Mouse (Mus musculus) heart, embryonic 10.5 days (tissue): Measurements from ENCODE around the gene Nr2c1. TPM values are rescaled to one million over a fixed set of nuclear protein-coding genes. Genes with fewer than 3 reads are reported as not detected.

Source experiments
- DNase-seq: peaks from one replicate; pipeline ENCODE4 v3.0.0-alpha.2; 2017; ENCODE audit warnings: low spot score
- H3K27ac ChIP-seq: fragments of 300-500 bp; sonication (generic); 2 replicates; pipeline ENCODE4 v1.5.1; 2016; ENCODE audit warnings: mild to moderate bottlenecking
- H3K27me3 ChIP-seq: fragments of 300-500 bp; sonication (generic); 2 replicates; pipeline ENCODE4 v1.6.1; 2016; ENCODE audit warnings: mild to moderate bottlenecking; ENCODE audit not compliant: poor library complexity, insufficient read depth, severe bottlenecking
- H3K36me3 ChIP-seq: fragments of 300-500 bp; sonication (generic); 2 replicates; pipeline ENCODE4 v1.6.1; 2016; ENCODE audit warnings: mild to moderate bottlenecking, moderate library complexity
- H3K4me1 ChIP-seq: fragments of 300-500 bp; sonication (generic); 2 replicates; pipeline ENCODE4 v1.6.1; 2016; ENCODE audit warnings: mild to moderate bottlenecking
- H3K4me3 ChIP-seq: fragments of 300-500 bp; sonication (generic); 2 replicates; pipeline ENCODE4 v1.5.1; 2016; ENCODE audit warnings: mild to moderate bottlenecking, moderate library complexity
- H3K9me3 ChIP-seq: fragments of 300-500 bp; sonication (generic); 2 replicates; pipeline ENCODE4 v1.6.1; 2016; ENCODE audit warnings: mild to moderate bottlenecking, moderate library complexity
- WGBS: fragments of 180-500 bp; shearing (Covaris S2); methylation state at CpG from one replicate; pipeline ENCODE4 v1.1.7; 2016; 5-methylcytosine and 5-hydroxymethylcytosine counted together
- polyA plus RNA-seq: library from polyadenylated mRNA; unstranded; fragments of >200 nt; fragmentation: Nextera tagmentation; extraction: Ambion mirVana; gene quantifications from 2 replicates; pipeline ENCODE4 v1.2.1, GENCODE M21; 2016

The Nr2c1 gene
- polyA plus RNA-seq, 1 experiment from 2014 or later, result 9.3 TPM

GRCm38 (mm10) chr10:94120676-94121075 is 27.1 kb upstream of the Nr2c1 start:
- Histone ChIP-seq H3K9me3 (no peaks in the 10 kb centered on the region), H3K4me1 (peaks cover 6% of the 10 kb centered on the region), H3K4me3 (no peak overlapping the region), H3K36me3 (peaks cover 22% of the 10 kb centered on the region), H3K27me3 (no peaks in the 10 kb centered on the region), H3K27ac (no peak overlapping the region)
- WGBS, result 89% methylated on average over 9 of the region's 9 CpGs
- no peak for DNase-seq

GRCm38 (mm10) chr10:94122595-94122994 is 25.2 kb upstream of the Nr2c1 start:
- H3K4me3 ChIP-seq, result no peak overlapping the region
- no peaks in the 10 kb centered on the region for H3K4me1 ChIP-seq
- no peak overlapping the region for H3K27ac ChIP-seq
- 81% methylated on average over 7 of the region's 7 CpGs for WGBS
- no peaks in the 10 kb centered on the region for H3K27me3 ChIP-seq
- no peaks in the 10 kb centered on the region for H3K9me3 ChIP-seq
- H3K36me3 ChIP-seq, result peaks cover 35% of the 10 kb centered on the region
- no peak for DNase-seq

- no peak overlapping the region for H3K27ac ChIP-seq
- H3K4me3 ChIP-seq, result no peak overlapping the region
- H3K4me1 ChIP-seq, result no peaks in the 10 kb centered on the region
- no peaks in the 10 kb centered on the region for H3K27me3 ChIP-seq
- H3K9me3 ChIP-seq, result no peaks in the 10 kb centered on the region
- DNase-seq, result no peak
- peaks cover 36% of the 10 kb centered on the region for H3K36me3 ChIP-seq
- WGBS, result 85% methylated on average over 5 of the region's 5 CpGs
These were observed 24.2 kb upstream of the Nr2c1 start for GRCm38 (mm10) chr10:94123581-94123980.

GRCm38 (mm10) chr10:94124376-94124775 is 23.4 kb upstream of the Nr2c1 start:
- 84% methylated on average over 5 of the region's 5 CpGs for WGBS
- H3K4me3 ChIP-seq, result no peak overlapping the region
- no peaks in the 10 kb centered on the region for H3K9me3 ChIP-seq
- H3K27ac ChIP-seq, result no peak overlapping the region
- no peaks in the 10 kb centered on the region for H3K4me1 ChIP-seq
- no peaks in the 10 kb centered on the region for H3K27me3 ChIP-seq
- DNase-seq, result no peak
- peaks cover 36% of the 10 kb centered on the region for H3K36me3 ChIP-seq

GRCm38 (mm10) chr10:94129680-94130119 is 18.1 kb upstream of the Nr2c1 start:
- no peak overlapping the region for H3K27ac ChIP-seq

GRCm38 (mm10) chr10:94133081-94133480 is 14.7 kb upstream of the Nr2c1 start:
- Histone ChIP-seq H3K4me3 (no peak overlapping the region), H3K4me1 (no peaks in the 10 kb centered on the region), H3K27me3 (no peaks in the 10 kb centered on the region), H3K9me3 (no peaks in the 10 kb centered on the region), H3K27ac (no peak overlapping the region), H3K36me3 (peaks cover 4% of the 10 kb centered on the region; the same call in 1 of the 2 replicates)
- 81% methylated on average over 8 of the region's 8 CpGs for WGBS
- DNase-seq, result no peak

More at GRCm38 (mm10) chr10:94129680-94130119, 18.1 kb upstream of the Nr2c1 start:
- 86% methylated on average over 9 of the region's 9 CpGs for WGBS
- Histone ChIP-seq H3K36me3 (peaks cover 19% of the 10 kb centered on the region; the same call in 1 of the 2 replicates), H3K4me1 (no peaks in the 10 kb centered on the region), H3K9me3 (no peaks in the 10 kb centered on the region), H3K4me3 (no peak overlapping the region), H3K27me3 (no peaks in the 10 kb centered on the region)
- no peak for DNase-seq

- H3K27ac ChIP-seq, result no peak overlapping the region
- H3K36me3 ChIP-seq, result peaks cover 4% of the 10 kb centered on the region; the same call in 1 of the 2 replicates
- 83% methylated on average over 7 of the region's 7 CpGs for WGBS
- no peak overlapping the region for H3K4me3 ChIP-seq
- no peaks in the 10 kb centered on the region for H3K27me3 ChIP-seq
- no peaks in the 10 kb centered on the region for H3K4me1 ChIP-seq
- DNase-seq, result no peak
- no peaks in the 10 kb centered on the region for H3K9me3 ChIP-seq
These were observed 14.1 kb upstream of the Nr2c1 start for GRCm38 (mm10) chr10:94133674-94134073.

GRCm38 (mm10) chr10:94134535-94135390 is 13.1 kb upstream of the Nr2c1 start:
- DNase-seq, result no peak
- H3K27ac ChIP-seq, result no peak overlapping the region
- no peaks in the 10 kb centered on the region for H3K4me1 ChIP-seq
- no peaks in the 10 kb centered on the region for H3K27me3 ChIP-seq
- peaks cover 8% of the 10 kb centered on the region; the same call in 1 of the 2 replicates for H3K36me3 ChIP-seq
- WGBS, result 92% methylated on average over 12 of the region's 12 CpGs
- no peaks in the 10 kb centered on the region for H3K9me3 ChIP-seq
- no peak overlapping the region for H3K4me3 ChIP-seq

- Histone ChIP-seq H3K27me3 (no peaks in the 10 kb centered on the region), H3K4me3 (no peak overlapping the region), H3K9me3 (no peaks in the 10 kb centered on the region), H3K27ac (no peak overlapping the region), H3K36me3 (peaks cover 16% of the 10 kb centered on the region; the same call in 1 of the 2 replicates), H3K4me1 (no peaks in the 10 kb centered on the region)
- WGBS, result 86% methylated on average over 10 of the region's 10 CpGs
- no peak for DNase-seq
These were observed 8.8 kb upstream of the Nr2c1 start for GRCm38 (mm10) chr10:94138890-94139482.

- no peak for DNase-seq
- Histone ChIP-seq H3K36me3 (peaks cover 16% of the 10 kb centered on the region; the same call in 1 of the 2 replicates), H3K27ac (no peak overlapping the region), H3K4me3 (no peak overlapping the region), H3K27me3 (no peaks in the 10 kb centered on the region), H3K4me1 (no peaks in the 10 kb centered on the region), H3K9me3 (no peaks in the 10 kb centered on the region)
- 83% methylated on average over 3 of the region's 3 CpGs for WGBS
These were observed 7.4 kb upstream of the Nr2c1 start for GRCm38 (mm10) chr10:94140227-94140931.

GRCm38 (mm10) chr10:94142427-94142826 is 5.4 kb upstream of the Nr2c1 start:
- 0 out of 2 replicates have a peak, but pooled peaks cover under 1% of the 10 kb centered on the region for H3K4me1 ChIP-seq
- no peaks in the 10 kb centered on the region for H3K27me3 ChIP-seq
- no peak for DNase-seq
- H3K36me3 ChIP-seq, result peaks cover 16% of the 10 kb centered on the region; the same call in 1 of the 2 replicates
- WGBS, result 89% methylated on average over 3 of the region's 3 CpGs
- H3K9me3 ChIP-seq, result no peaks in the 10 kb centered on the region
- no peak overlapping the region for H3K27ac ChIP-seq
- H3K4me3 ChIP-seq, result no peak overlapping the region

- DNase-seq, result no peak
- WGBS, result 73% methylated on average over 5 of the region's 5 CpGs
- Histone ChIP-seq H3K27me3 (no peaks in the 10 kb centered on the region), H3K4me3 (no peak overlapping the region), H3K9me3 (no peaks in the 10 kb centered on the region), H3K27ac (no peak overlapping the region), H3K36me3 (peaks cover 7% of the 10 kb centered on the region; the same call in 1 of the 2 replicates), H3K4me1 (peaks cover 18% of the 10 kb centered on the region)
These were observed 3.2 kb upstream of the Nr2c1 start for GRCm38 (mm10) chr10:94144581-94144980.

GRCm38 (mm10) chr10:94147391-94147755 is 450 bp upstream of the Nr2c1 start:
- peak overlapping the region; percentile 96 for H3K27ac ChIP-seq
- 15% methylated on average over 8 of the region's 8 CpGs for WGBS
- no peak for DNase-seq
- no peaks in the 10 kb centered on the region for H3K36me3 ChIP-seq
- no peaks in the 10 kb centered on the region for H3K27me3 ChIP-seq
- H3K4me1 ChIP-seq, result peaks cover 22% of the 10 kb centered on the region
- H3K9me3 ChIP-seq, result no peaks in the 10 kb centered on the region
- H3K4me3 ChIP-seq, result peak overlapping the region; percentile 93
